Mouse (Mus musculus): ENCODE data around the gene Gstt2.
"Not testable (repeated sequence)": the region's sequence is repeated elsewhere in the genome, so short reads cannot be mapped to it uniquely, and the experiment has no call there.

Gene Gstt2

DNA sequence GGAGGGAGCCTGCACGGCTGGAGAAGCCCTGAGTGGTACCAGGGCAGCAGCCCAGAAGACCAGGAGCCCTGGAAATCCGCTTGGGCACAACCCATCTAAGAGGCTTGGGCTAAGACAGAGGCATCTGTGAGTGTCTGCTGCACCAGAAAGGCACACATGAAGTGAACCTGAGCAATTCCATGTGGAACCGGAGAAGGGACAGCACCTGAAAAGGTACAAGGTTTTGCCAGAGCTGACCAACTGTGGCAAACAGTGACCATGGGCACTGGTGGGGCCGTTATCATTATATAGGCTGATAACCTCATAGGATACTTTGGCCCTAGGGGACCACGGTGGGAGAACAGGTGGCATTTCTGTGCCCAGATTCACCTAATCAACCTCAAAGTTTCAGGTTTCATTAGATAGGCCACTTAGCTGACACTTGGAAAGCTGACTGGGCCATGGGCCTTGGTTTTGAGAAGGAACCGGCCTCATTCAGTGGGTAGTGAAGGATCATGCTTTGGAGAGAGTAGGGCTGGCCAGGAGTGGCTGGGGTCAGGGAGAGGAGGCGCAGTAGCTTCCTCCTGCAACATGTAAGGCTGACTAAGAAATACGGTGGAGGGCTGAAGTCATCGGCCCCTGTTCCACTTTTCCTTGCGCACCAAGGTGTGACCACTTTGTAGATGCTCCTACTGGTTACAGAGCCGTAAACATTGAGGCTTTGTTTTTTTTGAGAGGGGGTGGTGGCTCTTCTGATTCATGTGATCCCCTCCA is 19.1 kb upstream of the Gstt2 start:
- in situ Hi-C loops (cut with MboI, MseI), result loop anchor here (5.0 kb wide), 1 partner anchor 114 kb away; no protein-coding TSS in a partner anchor

DNA sequence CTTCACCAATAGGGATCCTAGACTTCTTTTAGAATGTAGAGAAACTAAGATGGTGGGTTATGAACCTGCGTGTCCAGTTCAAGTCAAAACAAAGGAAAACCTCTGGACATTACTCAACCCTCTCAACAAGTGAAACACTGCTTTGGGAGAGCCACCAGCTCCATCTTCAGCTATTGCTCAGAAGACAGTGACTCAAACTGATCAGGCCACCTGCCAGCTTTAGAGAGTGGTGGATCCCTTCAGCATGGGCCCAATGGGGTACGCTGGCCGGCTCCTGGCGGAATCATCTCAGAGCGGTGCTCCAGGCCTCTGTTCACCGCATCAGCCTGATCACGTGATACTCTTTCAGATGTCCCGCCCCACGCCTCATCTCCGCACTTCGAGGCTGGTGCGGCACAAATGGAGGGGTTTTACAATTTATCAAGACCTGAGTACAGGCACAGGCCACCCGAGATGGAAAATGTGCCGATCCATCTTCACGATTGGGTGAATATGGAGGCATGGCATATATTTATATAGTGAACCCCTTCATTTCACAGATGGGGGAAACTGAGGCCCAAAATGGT is 18.3 kb upstream of the Gstt2 start:
- in situ Hi-C loops (cut with MboI, MseI), result loop anchor here (5.0 kb wide), 1 partner anchor 113 kb away; no protein-coding TSS in a partner anchor

DNA sequence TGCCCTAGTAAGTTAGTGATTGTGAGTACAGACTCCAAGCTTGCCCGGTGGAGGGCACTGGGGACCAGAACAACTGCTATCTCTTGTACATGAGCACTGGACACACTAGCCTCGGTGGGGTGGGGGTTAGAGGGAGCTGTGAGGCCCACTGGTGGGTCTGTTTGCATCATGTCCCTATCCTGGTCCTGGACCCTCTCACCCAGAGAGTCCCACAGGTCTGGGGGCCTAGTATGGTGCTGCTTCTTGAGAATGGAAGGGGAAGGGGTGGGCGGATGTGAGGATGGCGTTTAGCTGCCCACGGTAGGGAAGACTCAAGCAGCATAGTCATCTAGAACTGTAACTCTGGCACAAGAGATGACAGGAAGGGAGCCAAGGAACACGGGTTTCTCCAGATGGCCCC is 17.6 kb upstream of the Gstt2 start:
- in situ Hi-C loops (cut with MboI, MseI), result loop anchor here (5.0 kb wide), 1 partner anchor 112 kb away; no protein-coding TSS in a partner anchor

DNA sequence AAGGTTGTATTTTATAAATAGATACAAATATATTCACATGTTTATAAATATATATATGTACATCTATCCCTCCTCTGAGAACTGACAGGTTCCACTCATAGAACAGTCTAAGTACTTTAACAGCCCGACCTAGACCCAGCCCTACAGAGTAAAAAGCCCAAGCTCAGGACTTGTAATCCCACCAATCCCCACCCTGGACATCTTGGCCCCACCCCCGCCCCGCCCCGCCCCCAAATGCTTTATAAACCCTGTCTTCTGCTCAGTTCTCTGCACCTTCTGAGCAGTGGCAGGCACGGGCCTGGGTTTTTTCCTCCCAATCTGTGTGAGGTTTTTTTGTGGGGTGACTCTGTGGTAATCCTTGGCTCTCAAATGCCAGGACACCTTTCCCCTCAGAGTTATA is 16.9 kb upstream of the Gstt2 start:
- in situ Hi-C loops (cut with MboI, MseI), result no loop called here

DNA sequence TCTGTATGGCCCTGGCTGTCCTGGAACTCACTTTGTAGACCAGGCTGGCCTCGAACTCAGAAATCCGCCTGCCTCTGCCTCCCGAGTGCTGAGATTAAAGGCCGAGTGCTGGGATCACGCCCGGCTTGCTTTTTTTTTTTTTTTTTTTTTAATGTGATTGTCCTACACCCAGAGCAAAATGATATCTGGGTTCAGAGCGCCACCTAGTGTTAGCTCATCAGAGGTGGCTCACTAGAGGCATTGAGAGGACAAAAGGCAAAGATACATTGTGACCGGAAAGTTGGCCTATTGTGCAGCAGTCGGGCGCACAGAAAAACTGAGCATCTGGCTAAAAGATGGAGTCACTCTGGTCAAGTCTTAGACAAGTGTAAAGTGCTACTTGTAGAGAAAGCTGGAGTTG is 16.2 kb upstream of the Gstt2 start:
- in situ Hi-C loops (cut with MboI, MseI), result no loop called here

DNA sequence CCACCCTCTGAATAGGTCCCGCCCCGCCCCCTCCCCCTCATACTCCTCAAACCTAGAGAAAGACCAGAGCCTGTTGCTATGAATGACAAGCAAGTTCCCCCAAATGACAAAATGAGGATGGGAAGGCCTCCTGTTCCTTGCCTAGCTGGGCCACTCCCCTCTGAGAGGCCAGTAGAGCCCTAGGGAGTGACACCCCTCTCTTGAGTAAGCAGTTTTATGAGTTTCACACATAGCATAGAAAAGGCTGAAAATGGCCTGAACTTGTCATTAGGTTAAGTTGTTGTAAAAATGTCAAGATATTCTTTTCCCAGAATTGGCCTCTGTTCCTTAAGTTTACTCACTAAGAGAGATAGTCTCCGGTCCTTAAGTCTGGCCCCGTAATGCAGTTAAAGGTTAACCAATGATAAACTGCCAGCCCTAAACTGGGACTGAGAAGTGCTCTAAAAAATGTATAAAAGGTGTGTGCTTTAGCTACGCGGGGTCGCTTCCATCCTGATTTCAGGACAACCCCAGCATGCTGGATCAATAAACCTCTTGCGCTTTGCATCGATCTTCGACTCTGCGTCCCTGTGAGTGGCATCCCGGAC is 15.4 kb upstream of the Gstt2 start:
- in situ Hi-C loops (cut with MboI, MseI), result no loop called here

GRCm38 (mm10) chr10:75851681-75852080 is 14.5 kb upstream of the Gstt2 start:
- in situ Hi-C loops (cut with MboI, MseI), result no loop called here

DNA sequence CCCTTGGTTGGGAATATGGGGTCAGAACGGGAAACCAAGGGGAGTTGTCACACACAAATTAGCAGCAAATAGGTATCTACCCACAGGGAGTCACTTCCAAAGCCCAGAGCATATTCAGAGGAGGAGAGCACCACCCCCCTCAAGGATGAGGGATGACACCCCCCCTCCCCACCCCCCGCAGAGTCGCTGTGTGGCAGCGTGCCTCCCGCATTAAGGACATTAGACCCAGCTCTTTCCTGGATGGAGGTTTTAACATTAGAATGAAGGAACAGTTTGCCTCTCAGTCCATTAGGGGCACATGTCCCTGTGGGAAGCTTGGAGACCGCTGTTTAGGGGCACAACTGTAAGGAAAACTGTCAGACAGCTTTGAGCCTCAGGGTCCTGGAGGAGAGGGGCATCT is 13.9 kb upstream of the Gstt2 start:
- in situ Hi-C loops (cut with MboI, MseI), result no loop called here

GRCm38 (mm10) chr10:75848382-75848781 is 11.2 kb upstream of the Gstt2 start:
- in situ Hi-C loops (cut with MboI, MseI), result no loop called here

- in situ Hi-C loops (cut with MboI, MseI), result no loop called here
Measured at GRCm38 (mm10) chr10:75845306-75845930, 8.2 kb upstream of the Gstt2 start.

- in situ Hi-C loops (cut with MboI, MseI), result no loop called here
Measured at GRCm38 (mm10) chr10:75844800-75845199, 7.6 kb upstream of the Gstt2 start.

DNA sequence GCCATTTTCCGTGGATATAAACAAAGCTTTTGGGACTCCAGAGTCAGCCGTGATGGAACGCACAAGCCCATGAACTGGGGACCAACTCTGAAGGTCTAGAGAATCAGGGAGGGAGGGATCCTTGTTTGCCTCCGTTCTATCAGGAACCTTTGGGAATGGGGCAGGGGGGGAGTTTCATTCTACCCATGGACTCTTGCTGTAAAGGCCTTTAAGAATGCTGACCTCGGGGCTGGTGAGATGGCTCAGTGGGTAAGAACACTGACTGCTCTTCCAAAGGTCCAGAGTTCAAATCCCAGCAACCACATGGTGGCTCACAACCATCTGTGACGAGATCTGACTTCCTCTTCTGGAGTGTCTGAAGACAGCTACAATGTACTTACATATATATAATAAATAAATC is 6.7 kb upstream of the Gstt2 start:
- in situ Hi-C loops (cut with MboI, MseI), result not testable (repeated sequence)

DNA sequence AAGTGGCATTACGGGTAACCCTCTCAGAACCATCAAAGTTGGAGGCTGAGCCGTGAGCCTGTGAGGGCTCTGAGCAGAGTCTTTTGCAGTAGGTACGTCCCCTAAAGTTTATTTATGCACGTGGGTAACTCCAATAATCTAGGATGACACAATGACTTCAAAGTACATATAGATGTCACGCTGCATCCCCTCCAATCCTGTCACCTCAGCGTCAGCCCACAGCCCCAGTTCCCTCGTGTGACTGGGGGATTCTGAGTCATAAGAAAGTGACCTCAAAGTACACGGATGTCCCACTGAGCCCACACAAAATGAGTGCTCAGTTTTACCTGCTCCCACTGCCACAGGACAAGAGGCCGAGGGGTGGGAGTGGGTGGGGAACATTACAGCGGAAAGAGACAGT is 1.9 kb upstream of the Gstt2 start:
- in situ Hi-C loops (cut with MboI, MseI), result no loop called here

- in situ Hi-C loops (cut with MboI, MseI), result no loop called here
Measured at GRCm38 (mm10) chr10:75835761-75836531, 1.3 kb downstream of the Gstt2 start.

GRCm38 (mm10) chr10:75835307-75835706 is 1.9 kb downstream of the Gstt2 start:
- in situ Hi-C loops (cut with MboI, MseI), result no loop called here

DNA sequence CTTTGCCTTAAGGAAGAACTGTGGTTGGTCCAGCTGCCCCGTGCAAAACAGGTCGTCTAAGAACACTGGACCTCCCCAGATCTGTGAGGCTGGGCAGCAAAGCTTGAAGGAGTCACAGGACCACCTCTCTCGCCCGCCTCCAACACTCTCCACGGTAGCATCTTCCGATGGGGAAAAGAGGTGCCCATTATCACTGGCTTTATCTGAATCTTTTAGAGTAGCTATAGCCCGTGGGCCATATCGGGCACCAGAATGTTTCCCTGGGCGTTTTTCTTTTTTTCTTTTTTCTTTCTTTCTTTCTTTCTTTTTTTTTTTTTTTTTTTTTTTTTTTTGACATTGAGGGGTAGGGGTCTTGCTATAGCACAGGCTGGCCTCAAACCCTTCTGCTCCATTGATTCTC is 2.5 kb downstream of the Gstt2 start:
- in situ Hi-C loops (cut with MboI, MseI), result no loop called here

GRCm38 (mm10) chr10:75834250-75834649 is 3.0 kb downstream of the Gstt2 start:
- in situ Hi-C loops (cut with MboI, MseI), result no loop called here

DNA sequence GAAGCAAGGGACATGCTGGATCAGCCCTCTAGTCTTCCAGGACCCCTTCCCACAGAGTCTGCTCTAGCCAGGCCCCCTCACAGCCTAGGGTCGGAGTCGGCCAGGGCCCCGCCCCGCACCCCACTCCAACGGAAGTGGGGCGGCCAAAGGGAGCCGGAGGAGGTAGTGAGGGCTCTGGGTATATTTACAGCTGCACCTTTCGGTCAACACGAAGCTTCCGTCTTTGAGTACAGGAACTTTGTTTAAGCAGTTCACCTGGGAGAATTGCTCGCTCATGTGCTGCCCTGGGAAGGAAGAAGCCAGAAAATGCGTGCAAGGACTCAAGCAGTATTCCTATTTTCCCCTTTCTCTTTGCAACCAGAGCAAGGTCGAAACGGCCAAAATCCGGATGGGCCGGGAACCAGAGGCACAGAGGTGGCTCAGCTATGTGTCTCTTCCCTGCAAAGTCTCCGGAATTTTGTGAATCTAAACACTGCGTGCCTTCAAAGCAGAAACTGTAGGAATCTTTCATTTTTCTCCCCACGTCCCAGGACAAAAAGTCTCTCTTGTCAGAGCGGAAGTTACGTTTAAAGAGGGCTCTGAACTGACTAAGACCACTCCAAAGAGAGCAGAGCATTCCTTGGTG is 3.7 kb downstream of the Gstt2 start:
- in situ Hi-C loops (cut with MboI, MseI), result no loop called here

DNA sequence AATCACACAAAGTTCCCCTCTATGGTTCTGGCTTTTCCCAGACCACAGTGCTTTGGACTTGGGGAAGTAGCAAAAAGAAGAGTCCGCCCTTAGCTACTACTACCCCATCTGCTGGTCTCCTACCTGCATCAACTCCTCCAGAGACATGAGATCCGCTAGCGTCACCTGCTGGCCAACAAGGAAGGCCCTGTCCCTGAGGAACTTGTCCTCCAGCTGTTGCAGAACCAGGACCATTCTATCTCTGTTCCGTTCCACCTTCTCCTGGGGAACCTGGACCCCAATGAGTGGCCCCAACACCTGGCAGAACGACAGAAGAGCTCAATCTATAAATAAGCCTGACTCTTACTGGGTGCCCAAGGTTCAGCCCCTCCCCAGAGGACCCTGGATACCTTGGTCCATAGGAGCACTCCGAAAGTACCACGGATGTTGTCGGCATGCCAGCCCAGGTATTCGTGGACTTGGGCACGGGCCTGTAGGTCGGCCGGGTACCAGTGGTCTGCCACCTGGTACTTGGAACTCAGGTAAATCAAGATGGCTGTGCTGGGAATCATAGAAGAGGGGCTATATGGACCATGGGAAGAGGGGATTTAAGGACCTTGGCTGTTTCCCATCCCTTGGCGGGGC is 4.8 kb downstream of the Gstt2 start:
- in situ Hi-C loops (cut with MboI, MseI), result no loop called here

DNA sequence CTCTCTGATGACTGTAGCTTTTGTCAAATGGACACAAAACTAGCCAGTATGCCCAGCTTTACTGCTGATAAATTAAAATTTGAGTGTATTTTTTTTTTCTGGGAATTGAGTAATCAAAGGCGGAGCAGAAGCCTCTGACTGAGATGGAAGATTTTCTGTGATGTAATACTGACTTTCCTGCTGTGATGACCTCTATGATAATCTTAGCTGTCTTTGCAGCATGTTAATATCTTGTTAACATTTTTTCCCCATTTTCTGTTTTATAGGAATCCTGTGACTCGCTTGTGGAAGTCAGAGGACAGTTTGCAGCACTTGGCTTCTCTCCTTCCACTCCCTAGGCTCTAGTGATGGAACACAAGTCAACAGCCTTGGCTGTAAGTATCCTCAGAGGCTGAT is 7.0 kb downstream of the Gstt2 start:
- in situ Hi-C loops (cut with MboI, MseI), result no loop called here
